Mouse (Mus musculus): Measurements from ENCODE around the gene Gm45208. TPM values are rescaled to one million over a fixed set of nuclear protein-coding genes. Genes with fewer than 3 reads are reported as not detected.

Gene Gm45208
- polyA plus RNA-seq (2016; fragmentation: Nextera tagmentation; extraction: Ambion mirVana), result 0.66 TPM in 1 of 2 replicates, not detected in the other

- peak within 1 kb of the TSS; percentile 62 for H3K4me2 ChIP-seq
- H3K9me3 ChIP-seq, result no peaks in the 10 kb centered on the region
- H3K9ac ChIP-seq, result peak within 1 kb of the TSS; percentile 56
- H3K27me3 ChIP-seq, result no peaks in the 10 kb centered on the region
- H3K27ac ChIP-seq, result peak within 1 kb of the TSS; percentile 88
- H3K36me3 ChIP-seq (replicated peaks), result peaks cover 4% of the 10 kb centered on the region; the same call in 1 of the 2 replicates
- WGBS, result 27% methylated on average over 22 of the region's 22 CpGs
- H3K4me3 ChIP-seq (replicated peaks), result peak within 1 kb of the TSS; percentile 52
- peaks cover 4% of the 10 kb centered on the region; the same call in 1 of the 2 replicates for H3K4me1 ChIP-seq
- ATAC-seq (ENCODE audit: low FRiP score), result peak; percentile 92
Measured at GRCm38 (mm10) chrX:7721514-7722281, at the start of gene Gm45208. TSS of gene Gm45208 (plus strand) at chrX:7722245.

GRCm38 (mm10) chrX:7672739-7673138 lies 49.3 kb upstream of the Gm45208 start:
- Histone ChIP-seq H3K4me3 (replicated peaks) (no peak overlapping the region), H3K4me2 (no peak overlapping the region), H3K27ac (no peak overlapping the region), H3K36me3 (replicated peaks) (no peaks in the 10 kb centered on the region), H3K27me3 (no peaks in the 10 kb centered on the region), H3K9me3 (0 out of 2 replicates have a peak, but pooled peaks cover 2% of the 10 kb centered on the region), H3K9ac (no peak overlapping the region), H3K4me1 (no peaks in the 10 kb centered on the region)
- no peak for ATAC-seq (ENCODE audit: low FRiP score)
- 65% methylated on average over 6 of the region's 6 CpGs for WGBS

- no peak for ATAC-seq (ENCODE audit: low FRiP score)
- 37% methylated on average over 12 of the region's 12 CpGs for WGBS
- no peaks in the 10 kb centered on the region for H3K27me3 ChIP-seq
- no peak overlapping the region for H3K4me2 ChIP-seq
- H3K9ac ChIP-seq, result no peak overlapping the region
- no peaks in the 10 kb centered on the region for H3K4me1 ChIP-seq
- no peaks in the 10 kb centered on the region for H3K36me3 ChIP-seq (replicated peaks)
- H3K9me3 ChIP-seq, result 0 out of 2 replicates have a peak, but pooled peaks cover 2% of the 10 kb centered on the region
- no peak overlapping the region for H3K4me3 ChIP-seq (replicated peaks)
- H3K27ac ChIP-seq, result no peak overlapping the region
Measured at GRCm38 (mm10) chrX:7673578-7674281, 48.3 kb upstream of the Gm45208 start.

- Histone ChIP-seq H3K4me2 (peak overlapping the region; percentile 36), H3K27ac (no peak overlapping the region), H3K9me3 (0 out of 2 replicates have a peak, but pooled peaks cover 2% of the 10 kb centered on the region), H3K4me1 (no peaks in the 10 kb centered on the region), H3K4me3 (replicated peaks) (peak overlapping the region; percentile 13; the same call in 1 of the 2 replicates), H3K27me3 (no peaks in the 10 kb centered on the region), H3K9ac (no peak overlapping the region), H3K36me3 (replicated peaks) (no peaks in the 10 kb centered on the region)
- ATAC-seq (ENCODE audit: low FRiP score), result no peak
- 35% methylated on average over 28 of the region's 28 CpGs for WGBS
Measured at GRCm38 (mm10) chrX:7674284-7675000, 47.6 kb upstream of the Gm45208 start.

- WGBS, result 41% methylated on average over 10 of the region's 10 CpGs
- H3K4me1 ChIP-seq, result no peaks in the 10 kb centered on the region
- H3K4me3 ChIP-seq (replicated peaks), result no peak overlapping the region
- H3K27me3 ChIP-seq, result no peaks in the 10 kb centered on the region
- H3K4me2 ChIP-seq, result peak overlapping the region; percentile 36
- H3K36me3 ChIP-seq (replicated peaks), result no peaks in the 10 kb centered on the region
- no peak overlapping the region for H3K27ac ChIP-seq
- no peak for ATAC-seq (ENCODE audit: low FRiP score)
- H3K9ac ChIP-seq, result no peak overlapping the region
- H3K9me3 ChIP-seq, result 0 out of 2 replicates have a peak, but pooled peaks cover 2% of the 10 kb centered on the region
Measured at GRCm38 (mm10) chrX:7675001-7675380, 47.1 kb upstream of the Gm45208 start.

- Histone ChIP-seq H3K4me3 (replicated peaks) (no peak overlapping the region), H3K4me2 (no peak overlapping the region), H3K36me3 (replicated peaks) (no peaks in the 10 kb centered on the region), H3K9me3 (0 out of 2 replicates have a peak, but pooled peaks cover 2% of the 10 kb centered on the region), H3K4me1 (no peaks in the 10 kb centered on the region), H3K9ac (no peak overlapping the region), H3K27ac (no peak overlapping the region), H3K27me3 (no peaks in the 10 kb centered on the region; the same call in 1 of the 2 replicates)
- WGBS, result 34% methylated on average over 3 of the region's 3 CpGs
- ATAC-seq (ENCODE audit: low FRiP score), result no peak
Measured at GRCm38 (mm10) chrX:7678986-7679385, 43.1 kb upstream of the Gm45208 start.

- Histone ChIP-seq H3K9ac (no peak overlapping the region), H3K4me2 (peak overlapping the region; percentile 52), H3K27me3 (no peaks in the 10 kb centered on the region; the same call in 1 of the 2 replicates), H3K4me3 (replicated peaks) (peak overlapping the region; percentile 29), H3K4me1 (no peaks in the 10 kb centered on the region), H3K36me3 (replicated peaks) (no peaks in the 10 kb centered on the region), H3K27ac (no peak overlapping the region), H3K9me3 (0 out of 2 replicates have a peak, but pooled peaks cover 2% of the 10 kb centered on the region)
- peak; percentile 94 for ATAC-seq (ENCODE audit: low FRiP score)
- 17% methylated on average over 27 of the region's 27 CpGs for WGBS
Measured at GRCm38 (mm10) chrX:7679405-7680056, 42.5 kb upstream of the Gm45208 start.

- H3K4me3 ChIP-seq (replicated peaks), result peak overlapping the region; percentile 29
- WGBS, result 30% methylated on average over 11 of the region's 12 CpGs
- H3K4me1 ChIP-seq, result no peaks in the 10 kb centered on the region
- H3K9ac ChIP-seq, result no peak overlapping the region
- peak overlapping the region; percentile 52 for H3K4me2 ChIP-seq
- H3K27me3 ChIP-seq, result no peaks in the 10 kb centered on the region; the same call in 1 of the 2 replicates
- no peak overlapping the region for H3K27ac ChIP-seq
- H3K36me3 ChIP-seq (replicated peaks), result no peaks in the 10 kb centered on the region
- 0 out of 2 replicates have a peak, but pooled peaks cover 2% of the 10 kb centered on the region for H3K9me3 ChIP-seq
- ATAC-seq (ENCODE audit: low FRiP score), result peak; percentile 53
Measured at GRCm38 (mm10) chrX:7680057-7680412, 42.0 kb upstream of the Gm45208 start.

GRCm38 (mm10) chrX:7680864-7681263 lies 41.2 kb upstream of the Gm45208 start, which contains the start of gene Magix:
TSS of gene Magix (minus strand) at chrX:7681251.
- H3K4me3 ChIP-seq (replicated peaks), result peak within 1 kb of the TSS; percentile 29; the same call in 1 of the 2 replicates
- peak within 1 kb of the TSS; percentile 52 for H3K4me2 ChIP-seq
- H3K36me3 ChIP-seq (replicated peaks), result no peaks in the 10 kb centered on the region
- H3K27me3 ChIP-seq, result no peaks in the 10 kb centered on the region; the same call in 1 of the 2 replicates
- no peak within 1 kb of the TSS for H3K9ac ChIP-seq
- H3K9me3 ChIP-seq, result no peaks in the 10 kb centered on the region
- no peaks in the 10 kb centered on the region for H3K4me1 ChIP-seq
- no peak within 1 kb of the TSS for H3K27ac ChIP-seq
- WGBS, result 72% methylated on average over 14 of the region's 14 CpGs
- no peak for ATAC-seq (ENCODE audit: low FRiP score)

- Histone ChIP-seq H3K9ac (no peak overlapping the region), H3K27me3 (no peaks in the 10 kb centered on the region), H3K9me3 (no peaks in the 10 kb centered on the region), H3K4me2 (no peak overlapping the region), H3K4me3 (replicated peaks) (no peak overlapping the region), H3K27ac (no peak overlapping the region), H3K36me3 (replicated peaks) (no peaks in the 10 kb centered on the region), H3K4me1 (no peaks in the 10 kb centered on the region)
- ATAC-seq (ENCODE audit: low FRiP score), result no peak
- 86% methylated on average over 2 of the region's 2 CpGs for WGBS
Measured at GRCm38 (mm10) chrX:7688321-7688720, 33.7 kb upstream of the Gm45208 start.

GRCm38 (mm10) chrX:7690486-7690885 lies 31.6 kb upstream of the Gm45208 start:
- no peak overlapping the region for H3K9ac ChIP-seq
- H3K4me1 ChIP-seq, result no peaks in the 10 kb centered on the region
- 62% methylated on average over 3 of the region's 3 CpGs for WGBS
- H3K9me3 ChIP-seq, result no peaks in the 10 kb centered on the region
- no peak overlapping the region for H3K4me2 ChIP-seq
- H3K27ac ChIP-seq, result no peak overlapping the region
- H3K4me3 ChIP-seq (replicated peaks), result no peak overlapping the region
- no peaks in the 10 kb centered on the region for H3K36me3 ChIP-seq (replicated peaks)
- no peak for ATAC-seq (ENCODE audit: low FRiP score)
- H3K27me3 ChIP-seq, result no peaks in the 10 kb centered on the region

Data from forebrain, embryonic 12.5 days (tissue).